Mouse (Mus musculus): ENCODE data around the gene Smtnl2. TPM values are rescaled to one million over a fixed set of nuclear protein-coding genes. Genes with fewer than 3 reads are reported as not detected.
A peak's percentile ranks its signal among the peaks of the same experiment; 100 is the strongest.
"Not testable (repeated sequence)": the region's sequence is repeated elsewhere in the genome, so short reads cannot be mapped to it uniquely, and the experiment has no call there.

Smtnl2 gene
- polyA plus RNA-seq, 1 experiment from 2014 or later, result 109 TPM

DNA sequence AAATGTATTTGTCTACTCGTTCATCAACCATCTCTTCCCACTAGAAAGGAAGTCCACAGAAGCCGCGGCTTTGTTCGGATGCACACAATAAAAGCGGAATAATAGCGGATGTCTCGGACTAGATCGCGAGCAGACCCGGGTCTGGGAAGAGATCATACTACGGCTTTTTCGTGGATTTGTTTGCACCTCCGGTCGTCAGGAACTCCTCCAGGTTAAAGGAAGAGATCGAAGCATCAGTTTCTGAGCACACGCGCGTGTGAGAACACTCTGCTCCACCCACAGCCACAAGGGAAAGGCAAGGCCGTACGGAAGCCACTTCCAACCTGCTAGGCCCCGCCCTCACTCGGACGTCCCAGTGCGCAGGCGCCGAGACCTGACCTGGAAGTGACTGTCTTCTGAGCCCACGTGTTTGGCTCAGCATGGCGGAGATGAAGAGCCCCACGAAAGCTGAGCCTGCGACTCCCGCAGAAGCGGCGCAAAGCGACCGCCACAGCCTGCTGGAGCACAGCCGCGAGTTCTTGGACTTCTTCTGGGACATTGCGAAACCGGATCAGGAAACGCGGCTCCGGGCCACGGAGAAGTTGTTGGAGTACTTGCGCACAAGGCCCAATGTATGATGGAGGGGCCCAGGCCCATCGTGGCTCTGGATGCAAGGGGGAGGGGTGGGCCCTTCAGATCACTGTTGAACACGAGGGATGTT, 29.6 kb upstream of the Smtnl2 start, which contains the start of gene Mybbp1a:
Gene Mybbp1a (plus strand): TSS at position 391 of the 700 bp plus-strand sequence.
- peak within 1 kb of the TSS; percentile 91 for H3K27ac ChIP-seq (ENCODE audit: low read length)
- peak within 1 kb of the TSS; percentile 82 for H3K9ac ChIP-seq (replicated peaks; ENCODE audit: low read length)
- H3K4me1 ChIP-seq (ENCODE audit: insufficient read depth, low read length), result peaks cover 17% of the 10 kb centered on the region
- peak; percentile 90 for ATAC-seq (ENCODE audit: low FRiP score, low TSS enrichment)
- peaks cover 36% of the 10 kb centered on the region for H3K36me3 ChIP-seq (ENCODE audit: insufficient read depth, low read length)
- WGBS, result under 1% methylated on average over 46 of the region's 46 CpGs
- H3K9me3 ChIP-seq (ENCODE audit: low read length), result no peaks in the 10 kb centered on the region
- H3K4me2 ChIP-seq (replicated peaks; ENCODE audit: low read depth, low read length), result peak within 1 kb of the TSS; percentile 72
- H3K27me3 ChIP-seq (ENCODE audit: insufficient read depth, low read length), result no peaks in the 10 kb centered on the region
- peak within 1 kb of the TSS; percentile 72 for H3K4me3 ChIP-seq (ENCODE audit: low read length)

DNA sequence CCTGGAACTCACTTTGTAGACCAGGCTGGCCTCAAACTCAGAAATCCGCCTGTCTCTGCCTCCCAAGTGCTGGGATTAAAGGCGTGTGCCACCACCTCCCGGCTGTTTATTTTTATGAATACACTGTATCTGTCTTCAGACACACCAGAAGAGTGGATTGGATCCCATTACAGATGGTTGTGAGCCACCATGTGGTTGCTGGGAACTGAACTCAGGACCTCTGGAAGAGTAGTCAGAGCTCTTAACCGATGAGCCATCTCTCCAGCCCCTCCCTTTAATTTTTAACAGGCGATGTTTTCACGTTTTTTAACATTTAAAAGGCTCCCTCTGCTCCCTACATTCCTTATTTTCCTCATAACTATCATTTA, 29.1 kb upstream of the Smtnl2 start:
- Histone ChIP-seq H3K4me2 (replicated peaks; ENCODE audit: low read depth, low read length) (peak overlapping the region; percentile 72), H3K36me3 (ENCODE audit: insufficient read depth, low read length) (peaks cover 30% of the 10 kb centered on the region), H3K4me1 (ENCODE audit: insufficient read depth, low read length) (peaks cover 22% of the 10 kb centered on the region), H3K27ac (ENCODE audit: low read length) (peak overlapping the region; percentile 91), H3K4me3 (ENCODE audit: low read length) (peak overlapping the region; percentile 72), H3K9ac (replicated peaks; ENCODE audit: low read length) (peak overlapping the region; percentile 82)
- ATAC-seq (ENCODE audit: low FRiP score, low TSS enrichment); H3K9me3 ChIP-seq (ENCODE audit: low read length); H3K27me3 ChIP-seq (ENCODE audit: insufficient read depth, low read length): not testable (repeated sequence)
- WGBS, result 45% methylated on average over 6 of the region's 6 CpGs

DNA sequence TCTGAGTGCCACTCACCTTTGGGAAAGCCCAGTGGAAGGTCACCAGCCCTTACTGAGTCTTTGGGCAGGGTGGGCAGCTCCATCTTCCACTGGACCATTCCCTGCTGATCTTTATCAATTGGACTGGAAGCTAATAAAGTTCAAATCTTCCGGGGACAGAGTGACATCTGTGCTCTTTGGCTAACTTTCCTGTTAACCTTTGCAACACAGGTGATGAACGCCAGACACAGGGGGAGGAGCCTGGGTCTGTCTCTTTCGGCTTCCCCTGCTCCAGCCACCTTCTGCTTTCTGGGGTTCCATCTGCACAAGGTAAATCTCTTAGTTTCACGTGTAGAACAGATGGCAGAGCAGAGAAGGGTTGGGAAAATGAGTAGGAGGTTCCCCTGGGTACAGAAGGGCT, 26.9 kb upstream of the Smtnl2 start:
- WGBS, result 54% methylated on average over 4 of the region's 4 CpGs
- peaks cover 32% of the 10 kb centered on the region for H3K4me1 ChIP-seq (ENCODE audit: insufficient read depth, low read length)
- H3K9ac ChIP-seq (replicated peaks; ENCODE audit: low read length), result no peak overlapping the region
- H3K9me3 ChIP-seq (ENCODE audit: low read length), result no peaks in the 10 kb centered on the region
- ATAC-seq (ENCODE audit: low FRiP score, low TSS enrichment), result no peak
- H3K27ac ChIP-seq (ENCODE audit: low read length), result no peak overlapping the region
- H3K4me2 ChIP-seq (replicated peaks; ENCODE audit: low read depth, low read length), result no peak overlapping the region
- no peaks in the 10 kb centered on the region for H3K27me3 ChIP-seq (ENCODE audit: insufficient read depth, low read length)
- H3K4me3 ChIP-seq (ENCODE audit: low read length), result no peak overlapping the region
- peaks cover 10% of the 10 kb centered on the region for H3K36me3 ChIP-seq (ENCODE audit: insufficient read depth, low read length)

GRCm38 (mm10) chr11:72436756-72437650, 25.5 kb upstream of the Smtnl2 start:
- peaks cover 22% of the 10 kb centered on the region for H3K4me1 ChIP-seq (ENCODE audit: insufficient read depth, low read length)
- no peak overlapping the region for H3K9ac ChIP-seq (replicated peaks; ENCODE audit: low read length)
- H3K4me2 ChIP-seq (replicated peaks; ENCODE audit: low read depth, low read length), result no peak overlapping the region
- no peaks in the 10 kb centered on the region for H3K36me3 ChIP-seq (ENCODE audit: insufficient read depth, low read length)
- H3K27me3 ChIP-seq (ENCODE audit: insufficient read depth, low read length), result no peaks in the 10 kb centered on the region
- no peak overlapping the region for H3K27ac ChIP-seq (ENCODE audit: low read length)
- H3K9me3 ChIP-seq (ENCODE audit: low read length), result no peaks in the 10 kb centered on the region
- no peak overlapping the region for H3K4me3 ChIP-seq (ENCODE audit: low read length)
- no peak for ATAC-seq (ENCODE audit: low FRiP score, low TSS enrichment)
- 80% methylated on average over 16 of the region's 16 CpGs for WGBS

- WGBS, result 62% methylated on average over 5 of the region's 5 CpGs
- Histone ChIP-seq H3K36me3 (ENCODE audit: insufficient read depth, low read length) (no peaks in the 10 kb centered on the region), H3K9ac (replicated peaks; ENCODE audit: low read length) (no peak overlapping the region), H3K27ac (ENCODE audit: low read length) (0 out of 2 replicates have a peak overlapping the region, but pooled peaks have one; percentile 74), H3K4me3 (ENCODE audit: low read length) (no peak overlapping the region), H3K4me1 (ENCODE audit: insufficient read depth, low read length) (peaks cover 20% of the 10 kb centered on the region), H3K27me3 (ENCODE audit: insufficient read depth, low read length) (no peaks in the 10 kb centered on the region), H3K9me3 (ENCODE audit: low read length) (no peaks in the 10 kb centered on the region), H3K4me2 (replicated peaks; ENCODE audit: low read depth, low read length) (no peak overlapping the region)
- no peak for ATAC-seq (ENCODE audit: low FRiP score, low TSS enrichment)
These were observed 24.8 kb upstream of the Smtnl2 start for GRCm38 (mm10) chr11:72436271-72436670.

DNA sequence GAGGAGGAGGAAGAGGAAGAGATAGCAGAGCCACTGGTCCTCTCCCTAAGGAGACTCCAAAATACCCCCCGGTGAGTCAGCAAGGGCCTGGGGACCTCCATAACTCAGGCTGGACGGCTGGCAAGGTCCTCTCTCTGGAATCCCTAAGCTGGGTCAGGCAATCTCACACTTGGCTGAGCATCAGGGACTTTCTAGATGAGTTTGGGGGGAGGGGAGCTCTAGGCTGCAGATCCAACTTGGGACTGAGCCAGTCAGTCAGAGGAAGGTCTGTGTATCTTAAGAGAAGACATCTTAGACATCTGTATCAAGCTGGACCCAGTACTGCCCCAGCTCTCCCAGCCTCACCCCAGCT, 24.2 kb upstream of the Smtnl2 start:
- WGBS, result 4% methylated on average over 2 of the region's 2 CpGs
- H3K27ac ChIP-seq (ENCODE audit: low read length), result peak overlapping the region; percentile 74
- no peak overlapping the region for H3K4me3 ChIP-seq (ENCODE audit: low read length)
- H3K9me3 ChIP-seq (ENCODE audit: low read length), result no peaks in the 10 kb centered on the region
- ATAC-seq (ENCODE audit: low FRiP score, low TSS enrichment), result peak; percentile 81
- H3K36me3 ChIP-seq (ENCODE audit: insufficient read depth, low read length), result no peaks in the 10 kb centered on the region
- H3K27me3 ChIP-seq (ENCODE audit: insufficient read depth, low read length), result no peaks in the 10 kb centered on the region
- H3K4me2 ChIP-seq (replicated peaks; ENCODE audit: low read depth, low read length), result 0 out of 2 replicates have a peak overlapping the region, but pooled peaks have one; percentile 4
- peaks cover 20% of the 10 kb centered on the region for H3K4me1 ChIP-seq (ENCODE audit: insufficient read depth, low read length)
- H3K9ac ChIP-seq (replicated peaks; ENCODE audit: low read length), result peak overlapping the region; percentile 20; the same call in 1 of the 2 replicates

DNA sequence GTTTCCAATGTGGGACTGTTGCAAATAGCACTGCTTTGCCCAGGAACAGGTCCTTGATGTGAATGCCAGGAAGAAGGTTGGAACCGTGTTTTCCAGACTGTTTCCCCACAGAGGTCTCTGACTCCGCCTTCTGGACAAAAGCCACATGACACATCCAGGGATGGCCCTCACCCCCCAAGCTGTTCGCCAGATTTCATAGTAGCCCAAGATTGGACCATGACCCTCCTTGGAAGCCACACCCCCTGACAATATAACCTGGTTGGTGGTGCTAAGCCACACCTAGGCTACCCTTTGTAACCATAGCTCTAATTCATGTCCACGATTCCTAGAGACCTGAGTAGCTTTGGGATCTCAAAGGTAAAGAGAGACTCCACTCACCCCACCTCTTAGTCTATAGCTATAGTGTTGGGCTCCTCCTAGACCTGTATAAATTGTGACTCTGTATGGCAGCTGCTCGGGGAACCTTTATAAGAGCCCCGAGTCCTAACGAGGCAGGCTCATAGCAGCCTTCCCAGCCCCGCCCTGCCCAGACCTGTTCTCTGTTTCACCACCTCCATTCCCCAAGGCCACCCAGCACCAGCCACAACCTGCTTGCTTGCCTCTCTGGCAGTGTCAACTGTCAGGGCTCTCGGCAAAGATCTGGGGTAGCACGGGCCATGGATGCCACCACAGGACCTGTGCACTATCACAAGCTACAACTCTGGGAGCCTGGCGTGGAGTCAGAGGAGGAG, 23.6 kb upstream of the Smtnl2 start, which contains the start of gene Ggt6:
Gene Ggt6 (plus strand): TSS at position 564 of the 731 bp plus-strand sequence.
- peaks cover 20% of the 10 kb centered on the region for H3K4me1 ChIP-seq (ENCODE audit: insufficient read depth, low read length)
- WGBS, result 48% methylated on average over 11 of the region's 11 CpGs
- peak; percentile 68 for ATAC-seq (ENCODE audit: low FRiP score, low TSS enrichment)
- H3K36me3 ChIP-seq (ENCODE audit: insufficient read depth, low read length), result no peaks in the 10 kb centered on the region
- peak within 1 kb of the TSS; percentile 74 for H3K27ac ChIP-seq (ENCODE audit: low read length)
- H3K4me2 ChIP-seq (replicated peaks; ENCODE audit: low read depth, low read length), result 0 out of 2 replicates have a peak within 1 kb of the TSS, but pooled peaks have one; percentile 4
- H3K9me3 ChIP-seq (ENCODE audit: low read length), result no peaks in the 10 kb centered on the region
- H3K4me3 ChIP-seq (ENCODE audit: low read length), result no peak within 1 kb of the TSS
- H3K27me3 ChIP-seq (ENCODE audit: insufficient read depth, low read length), result no peaks in the 10 kb centered on the region
- peak within 1 kb of the TSS; percentile 20; the same call in 1 of the 2 replicates for H3K9ac ChIP-seq (replicated peaks; ENCODE audit: low read length)

- not testable (repeated sequence) for H3K4me3 ChIP-seq (ENCODE audit: low read length); H3K4me1 ChIP-seq (ENCODE audit: insufficient read depth, low read length); H3K4me2 ChIP-seq (replicated peaks; ENCODE audit: low read depth, low read length); H3K9ac ChIP-seq (replicated peaks; ENCODE audit: low read length); H3K27ac ChIP-seq (ENCODE audit: low read length); ATAC-seq (ENCODE audit: low FRiP score, low TSS enrichment); H3K36me3 ChIP-seq (ENCODE audit: insufficient read depth, low read length); H3K27me3 ChIP-seq (ENCODE audit: insufficient read depth, low read length); H3K9me3 ChIP-seq (ENCODE audit: low read length)
- 69% methylated on average over 9 of the region's 9 CpGs for WGBS
These were observed 19.0 kb upstream of the Smtnl2 start for GRCm38 (mm10) chr11:72430311-72431068.

DNA sequence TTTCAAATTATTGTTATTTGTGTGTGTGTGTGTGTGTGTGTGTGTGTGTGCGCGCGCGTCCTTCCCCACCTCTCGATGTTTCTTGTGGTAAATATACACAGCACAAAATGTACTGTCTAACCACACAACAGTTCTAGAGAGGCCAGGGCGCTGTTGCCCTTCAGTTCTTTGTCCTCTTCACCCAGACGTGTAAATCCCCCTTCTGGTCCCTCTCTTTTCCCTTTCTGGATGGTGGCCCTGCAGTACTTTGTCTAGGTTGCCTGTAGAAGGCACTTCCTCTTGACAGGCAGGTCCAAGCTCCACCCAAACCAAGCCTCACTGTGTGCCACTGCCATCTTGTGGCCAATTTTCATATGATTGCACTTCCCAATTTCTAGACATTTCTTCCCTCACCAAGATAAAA, 17.8 kb upstream of the Smtnl2 start:
- Histone ChIP-seq H3K9me3 (ENCODE audit: low read length) (peaks cover 3% of the 10 kb centered on the region; the same call in 1 of the 2 replicates), H3K27me3 (ENCODE audit: insufficient read depth, low read length) (no peaks in the 10 kb centered on the region), H3K9ac (replicated peaks; ENCODE audit: low read length) (no peak overlapping the region), H3K36me3 (ENCODE audit: insufficient read depth, low read length) (no peaks in the 10 kb centered on the region), H3K4me1 (ENCODE audit: insufficient read depth, low read length) (no peaks in the 10 kb centered on the region), H3K27ac (ENCODE audit: low read length) (no peak overlapping the region), H3K4me3 (ENCODE audit: low read length) (no peak overlapping the region), H3K4me2 (replicated peaks; ENCODE audit: low read depth, low read length) (peak overlapping the region; percentile 20; the same call in 1 of the 2 replicates)
- WGBS, result 52% methylated on average over 7 of the region's 7 CpGs
- peak; percentile 80 for ATAC-seq (ENCODE audit: low FRiP score, low TSS enrichment)
